Mouse (Mus musculus) left cerebral cortex, adult 11 months (tissue): Measurements from ENCODE around the gene Sema5a.
A peak's percentile ranks its signal among the peaks of the same experiment; 100 is the strongest.
"Not testable (repeated sequence)": the region's sequence is repeated elsewhere in the genome, so short reads cannot be mapped to it uniquely, and the experiment has no call there.

Source experiments
- DNase-seq: peaks from one replicate; pipeline ENCODE4 v3.0.0; 2022; ENCODE audit warnings: low spot score

The Sema5a gene

DNA sequence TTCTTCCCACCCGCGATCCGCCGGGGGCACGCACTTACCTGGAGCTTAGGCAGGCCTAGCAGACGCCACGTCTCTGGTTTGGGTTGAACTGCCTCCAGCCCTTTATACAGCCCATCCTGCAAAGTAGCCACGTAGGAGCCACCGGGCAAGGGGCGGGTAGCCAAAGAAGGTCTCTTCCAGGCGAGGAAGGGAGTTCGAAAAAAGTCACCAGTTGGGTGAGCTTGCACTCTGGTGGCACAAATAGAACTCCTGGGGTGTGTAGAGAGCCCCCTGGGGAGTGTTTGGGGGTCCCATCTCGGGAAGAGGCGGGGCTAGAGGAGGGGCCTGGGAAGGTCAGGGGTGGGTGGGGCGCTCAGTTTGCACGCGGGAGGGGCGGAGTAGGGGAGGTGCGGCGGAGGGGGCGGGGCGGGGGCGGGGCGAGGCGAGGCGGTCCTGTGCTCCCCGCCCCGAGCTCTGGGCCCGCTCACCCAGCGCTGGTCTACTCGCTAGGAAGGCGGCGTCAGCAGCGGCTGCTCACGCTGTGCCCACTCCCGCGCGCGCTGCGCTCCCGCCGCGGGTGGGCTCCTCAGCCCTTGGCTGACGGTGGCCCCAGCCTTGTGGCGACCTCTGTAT is at the start of gene Sema5a:
Gene Sema5a (plus strand): TSS at position 467 of the 612 bp plus-strand sequence.
- no peak for DNase-seq

DNA sequence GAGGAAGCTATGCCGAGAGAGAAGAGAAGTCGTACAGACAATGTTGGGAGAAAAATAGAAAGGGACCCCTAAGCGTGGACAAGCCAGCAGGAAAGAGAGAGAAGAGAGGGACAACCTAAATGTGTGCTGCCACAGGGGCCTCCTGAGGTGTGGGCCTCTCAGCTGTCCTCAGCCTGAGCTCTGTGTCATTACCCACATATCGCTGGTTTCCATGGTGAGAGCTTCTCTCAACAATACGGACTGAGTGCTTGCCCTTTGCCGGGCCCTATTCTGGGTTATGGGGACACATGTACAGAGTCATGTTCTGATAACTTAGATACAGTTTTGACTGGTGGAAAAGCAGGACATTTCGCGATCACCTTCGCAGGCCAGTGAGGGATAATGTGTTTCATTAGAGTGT is 46.5 kb upstream of the Sema5a start:
- DNase-seq: no peak

DNA sequence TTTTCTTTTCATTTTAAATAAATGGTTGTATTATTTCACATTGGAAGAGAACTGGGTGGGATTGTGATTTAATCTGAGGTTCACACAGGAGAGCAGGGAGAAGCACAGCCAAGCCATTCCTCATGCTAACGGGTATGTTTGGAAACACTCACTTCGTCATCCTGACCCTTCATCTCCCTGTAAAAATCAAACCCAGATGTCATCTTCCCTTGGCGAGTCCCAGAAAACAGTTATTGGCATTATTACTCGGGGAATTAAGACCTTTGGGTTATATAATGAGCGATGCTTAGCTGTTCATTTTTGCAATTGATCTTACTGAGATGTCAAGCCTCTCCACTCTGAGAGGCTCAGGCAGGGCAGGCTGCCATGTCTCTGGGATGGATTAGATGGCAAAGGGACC is 46.0 kb upstream of the Sema5a start:
- no peak for DNase-seq

DNA sequence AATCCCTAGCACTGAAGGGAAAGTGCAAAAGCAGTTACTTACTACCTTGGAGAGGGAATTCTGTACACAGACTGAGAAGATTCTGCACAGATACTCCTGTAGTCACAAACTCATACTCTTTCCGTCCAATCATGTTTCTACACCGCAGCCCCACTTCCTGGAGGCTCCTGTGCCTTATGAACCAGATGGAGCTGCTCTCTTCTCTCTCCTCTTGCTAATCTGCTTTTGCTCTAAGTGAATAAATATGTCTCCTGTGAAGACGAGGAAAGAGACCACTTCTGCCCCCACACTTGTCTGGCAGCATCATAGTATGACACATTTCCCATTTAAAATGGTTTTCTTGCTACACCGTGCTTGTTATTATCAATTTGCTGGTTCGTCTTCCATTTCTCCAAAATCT is 41.4 kb upstream of the Sema5a start:
- no peak for DNase-seq

DNA sequence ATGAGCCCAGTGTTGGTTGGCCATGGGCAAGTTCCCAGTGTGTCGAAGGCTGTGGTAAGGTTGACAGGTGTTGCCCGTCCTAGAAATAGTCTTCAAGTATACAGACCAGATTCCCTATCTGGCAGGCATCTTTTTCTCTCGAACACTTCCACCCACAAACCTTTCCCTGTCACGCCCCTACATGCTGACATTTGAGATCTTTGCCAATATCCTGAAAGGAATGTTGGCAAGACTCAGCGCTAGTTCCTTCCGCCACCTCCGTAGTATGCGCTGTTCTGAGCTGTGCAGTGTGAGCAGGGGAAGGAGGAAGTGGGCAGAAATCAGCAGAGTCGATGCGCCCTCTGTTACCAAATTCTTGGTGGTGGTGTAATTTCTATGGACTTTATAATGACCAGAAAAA is 39.7 kb upstream of the Sema5a start:
- DNase-seq: no peak

DNA sequence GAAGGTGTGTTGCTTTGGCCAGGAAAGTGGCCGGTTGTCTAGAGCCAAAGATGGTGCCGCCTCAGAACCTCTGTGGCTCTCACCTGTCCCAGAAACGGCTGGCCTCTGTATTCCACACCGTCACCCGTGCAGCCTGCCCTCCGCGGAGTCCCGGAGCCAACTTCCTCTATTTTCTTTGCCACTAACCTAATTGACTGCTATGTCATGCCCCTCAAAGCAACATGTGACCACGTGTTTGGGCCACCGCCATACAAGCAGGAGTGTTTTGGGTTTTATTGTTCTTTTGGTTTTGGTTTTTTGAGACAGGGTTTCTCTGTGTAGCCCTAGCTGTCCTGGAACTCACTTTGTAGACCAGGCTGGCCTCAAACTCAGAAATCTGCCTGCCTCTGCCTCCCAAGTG is 29.9 kb upstream of the Sema5a start:
- DNase-seq: not testable (repeated sequence)

DNA sequence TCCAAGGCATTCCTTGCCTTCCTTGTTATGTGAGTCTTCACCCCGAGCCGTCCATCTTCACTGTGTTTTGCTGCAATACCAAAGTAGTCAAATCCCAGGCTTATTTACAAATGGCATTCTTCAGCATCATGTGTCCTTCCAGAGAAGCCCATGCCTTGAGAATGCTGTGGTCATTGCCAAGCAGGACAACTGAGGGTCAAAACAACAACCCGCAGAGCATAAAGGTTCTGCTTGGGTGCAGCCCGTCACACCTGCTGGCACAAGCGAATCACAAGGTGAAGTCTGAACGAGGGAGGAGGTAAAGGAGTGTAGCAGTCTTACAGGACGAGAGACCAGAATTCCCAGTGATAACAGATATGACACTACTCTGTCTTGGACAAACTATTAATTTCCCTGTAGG is 21.6 kb upstream of the Sema5a start:
- DNase-seq: no peak

DNA sequence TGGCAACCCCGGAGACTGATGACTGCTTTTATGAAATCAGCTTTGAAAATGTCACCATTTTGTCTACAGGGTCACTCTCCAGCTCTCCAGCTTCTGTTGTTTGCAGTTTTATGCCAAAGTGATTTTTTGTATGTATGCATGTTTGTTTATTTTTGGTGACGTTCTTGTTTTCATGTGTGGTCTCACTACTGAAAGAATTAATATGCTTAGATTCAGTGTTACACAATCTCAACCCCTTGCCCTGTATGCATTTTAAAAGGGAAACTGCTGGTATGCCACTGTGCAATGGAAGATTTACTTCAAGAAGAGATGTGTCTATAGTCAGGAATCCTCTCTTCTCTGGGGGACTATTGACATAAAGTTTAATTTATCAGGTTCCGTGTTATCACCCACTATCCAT is 19.2 kb upstream of the Sema5a start:
- DNase-seq: no peak

DNA sequence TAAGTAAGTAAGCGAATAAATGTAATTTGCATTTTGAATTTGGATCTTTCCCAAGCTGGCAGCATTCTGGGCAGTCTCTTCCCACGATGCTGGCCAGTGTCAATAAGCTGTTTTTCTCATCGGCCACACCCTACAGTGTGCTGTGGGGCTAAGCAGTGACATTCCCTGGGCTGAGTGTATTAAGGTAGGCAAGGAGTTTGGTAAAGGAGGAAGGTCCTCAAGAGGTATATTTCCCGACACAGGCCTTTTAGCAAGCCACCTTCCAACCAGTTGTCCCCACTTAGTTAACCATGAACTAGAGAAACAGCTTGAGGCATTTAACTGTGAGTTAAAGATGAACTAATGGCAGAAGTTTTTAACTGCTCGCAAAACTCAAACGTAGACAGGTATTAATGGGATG is 18.2 kb upstream of the Sema5a start:
- DNase-seq: no peak

DNA sequence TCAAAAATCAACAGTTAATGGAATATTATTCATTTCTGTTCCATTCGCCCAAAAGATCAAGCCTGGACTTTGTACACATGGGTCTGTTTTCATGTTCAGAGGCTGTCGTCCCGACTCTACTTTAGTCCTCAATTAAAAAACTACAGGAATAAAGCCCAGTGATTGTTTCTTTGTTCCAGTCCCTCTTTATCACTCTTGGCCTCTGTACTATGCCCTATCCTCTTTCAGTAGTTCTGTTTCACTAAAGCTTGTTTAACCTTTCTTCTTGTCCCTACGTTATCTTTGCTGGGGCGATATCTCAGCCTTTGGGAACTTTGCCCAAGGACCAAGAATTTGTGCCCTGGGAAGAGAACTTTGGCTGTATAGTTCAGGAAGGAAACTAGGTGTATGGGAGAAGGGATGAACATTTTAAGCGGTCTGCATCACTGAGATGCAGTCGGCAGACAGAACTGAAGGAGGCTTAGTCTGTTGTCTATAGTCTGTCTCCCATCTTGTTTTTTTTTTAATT is 17.7 kb upstream of the Sema5a start:
- no peak for DNase-seq

DNA sequence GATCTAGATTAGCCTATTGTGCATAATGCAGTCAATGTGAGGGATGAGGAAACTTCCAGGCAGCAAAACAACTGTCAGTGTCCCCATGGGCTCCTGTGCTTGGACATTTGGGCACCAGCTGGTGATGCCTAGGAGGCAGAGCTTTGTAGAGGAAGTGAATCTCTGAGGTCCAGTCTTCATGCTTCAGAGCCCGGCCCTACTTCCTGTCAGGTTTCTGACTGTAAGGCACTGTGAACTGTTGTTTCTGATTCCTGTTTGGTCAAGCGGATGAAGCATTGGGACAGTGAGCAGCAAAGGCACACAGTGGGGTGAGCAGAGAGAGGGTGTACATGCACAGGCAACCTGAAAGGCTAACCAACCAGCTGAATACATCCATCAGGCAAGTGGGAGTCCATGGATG is 14.5 kb upstream of the Sema5a start:
- no peak for DNase-seq

DNA sequence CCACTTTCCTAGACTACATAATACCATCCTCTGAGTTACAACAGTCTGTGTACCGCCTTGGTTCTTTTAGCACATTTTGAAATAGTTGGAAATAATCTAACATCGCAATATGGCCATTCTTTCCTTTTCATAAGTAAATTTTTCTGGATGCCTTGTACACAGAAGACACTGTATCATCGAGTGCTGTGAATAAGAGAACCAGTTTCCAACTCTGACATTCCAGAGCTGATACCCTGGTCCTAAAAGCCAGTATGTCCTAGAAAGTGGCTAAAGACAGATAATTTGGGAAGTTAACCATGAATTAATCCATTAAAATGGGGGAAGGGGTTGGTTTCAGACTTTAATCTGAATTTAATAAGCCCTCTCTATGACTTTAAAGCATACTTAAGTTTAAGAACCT is 12.4 kb upstream of the Sema5a start:
- DNase-seq: no peak

DNA sequence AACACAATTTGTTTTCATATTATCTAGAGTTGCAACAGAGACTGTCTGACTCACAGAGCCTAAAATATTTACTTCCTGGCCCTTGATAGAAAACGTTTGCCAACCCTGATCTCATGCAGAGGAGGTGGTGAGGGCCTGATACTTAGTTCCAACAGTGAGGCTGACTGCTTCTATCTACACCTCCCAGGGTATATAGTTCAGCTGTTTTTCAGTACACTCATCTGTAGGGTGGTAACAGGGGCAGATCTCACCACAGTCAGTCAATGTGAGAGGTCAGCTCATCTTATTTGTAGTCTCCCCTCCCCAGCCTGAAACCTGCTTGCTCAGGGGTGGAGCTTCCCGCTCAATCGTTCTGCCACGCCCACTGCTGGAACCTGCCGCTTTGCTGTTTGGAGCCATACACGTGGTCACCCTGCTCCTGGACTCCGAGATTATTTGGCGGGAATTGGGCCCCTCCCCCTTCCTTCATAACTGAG is 11.9 kb upstream of the Sema5a start:
- DNase-seq: not testable (repeated sequence)

DNA sequence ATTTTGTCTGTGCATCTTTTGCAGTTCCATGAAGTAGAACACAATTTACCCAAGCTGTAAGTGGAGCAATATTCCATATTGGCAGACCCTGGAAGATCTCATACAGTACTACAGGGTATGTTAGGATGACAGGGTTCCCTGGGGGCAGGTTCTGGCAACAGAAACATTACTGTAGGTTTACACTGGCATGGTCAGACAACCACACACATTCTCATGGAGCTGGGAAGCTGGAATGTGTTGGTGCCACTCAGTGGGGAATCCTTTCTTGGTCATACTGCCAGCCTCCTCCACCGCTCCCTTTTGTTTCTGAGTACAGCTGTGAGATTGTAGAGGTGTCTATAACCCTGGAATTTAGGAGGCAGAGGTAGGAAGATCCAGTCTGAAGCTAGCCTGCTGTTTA is 11.2 kb upstream of the Sema5a start:
- no peak for DNase-seq

DNA sequence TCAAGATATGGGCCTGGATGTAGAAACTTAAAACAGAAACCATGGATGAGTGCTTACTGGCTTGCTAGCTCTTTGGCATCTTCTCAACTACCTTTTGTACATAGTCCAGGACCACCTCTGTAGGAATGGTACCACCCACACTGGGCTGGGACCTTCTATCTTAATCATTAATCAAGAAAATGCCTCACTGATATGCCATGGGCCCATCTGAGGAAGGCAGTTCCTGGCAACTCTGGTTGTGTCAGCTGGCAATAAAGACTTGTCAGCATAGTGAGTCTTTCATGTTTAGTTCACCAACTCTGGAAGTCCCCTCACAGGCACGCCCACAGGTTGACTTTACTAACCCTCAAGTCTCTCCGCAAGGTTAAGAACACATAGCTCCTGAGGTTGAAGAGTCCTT is 5.5 kb upstream of the Sema5a start:
- no peak for DNase-seq

DNA sequence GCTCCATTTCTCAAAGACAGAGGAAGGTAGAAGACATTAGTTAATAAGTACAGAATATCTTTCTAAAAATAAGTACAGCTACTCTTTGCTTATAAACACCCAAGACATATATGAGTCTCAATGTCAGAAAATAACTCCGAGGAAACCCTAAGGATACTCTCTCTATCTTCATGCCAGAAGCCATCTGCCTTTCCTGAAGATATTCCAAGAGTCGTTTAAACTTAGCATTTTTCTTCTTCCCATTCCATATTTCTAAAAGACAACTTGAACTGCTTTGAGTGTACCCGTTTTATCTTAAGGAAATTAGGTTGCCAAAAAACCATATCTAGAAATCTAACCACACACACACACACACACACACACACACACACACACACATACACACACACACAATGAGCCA is 4.5 kb upstream of the Sema5a start:
- no peak for DNase-seq

DNA sequence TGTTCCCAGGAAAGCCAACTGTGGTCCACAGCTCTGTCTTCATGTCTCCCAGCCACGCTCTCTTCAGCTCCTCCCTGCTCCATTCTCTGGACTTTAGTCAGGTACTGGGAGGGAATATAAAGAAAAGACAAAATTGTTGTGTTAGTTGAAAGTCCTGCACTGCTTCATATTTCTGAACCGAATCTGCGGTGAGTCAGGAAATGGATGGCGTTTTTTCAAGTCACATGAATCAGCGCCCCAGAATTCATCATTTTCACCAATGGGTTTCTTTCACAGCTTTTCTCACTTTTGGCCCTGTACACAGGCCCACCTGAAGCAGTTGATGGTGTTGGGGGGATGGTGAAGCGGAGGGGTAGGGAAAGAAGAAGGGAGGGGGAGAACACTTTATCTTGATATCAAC is 2.9 kb upstream of the Sema5a start:
- no peak for DNase-seq

DNA sequence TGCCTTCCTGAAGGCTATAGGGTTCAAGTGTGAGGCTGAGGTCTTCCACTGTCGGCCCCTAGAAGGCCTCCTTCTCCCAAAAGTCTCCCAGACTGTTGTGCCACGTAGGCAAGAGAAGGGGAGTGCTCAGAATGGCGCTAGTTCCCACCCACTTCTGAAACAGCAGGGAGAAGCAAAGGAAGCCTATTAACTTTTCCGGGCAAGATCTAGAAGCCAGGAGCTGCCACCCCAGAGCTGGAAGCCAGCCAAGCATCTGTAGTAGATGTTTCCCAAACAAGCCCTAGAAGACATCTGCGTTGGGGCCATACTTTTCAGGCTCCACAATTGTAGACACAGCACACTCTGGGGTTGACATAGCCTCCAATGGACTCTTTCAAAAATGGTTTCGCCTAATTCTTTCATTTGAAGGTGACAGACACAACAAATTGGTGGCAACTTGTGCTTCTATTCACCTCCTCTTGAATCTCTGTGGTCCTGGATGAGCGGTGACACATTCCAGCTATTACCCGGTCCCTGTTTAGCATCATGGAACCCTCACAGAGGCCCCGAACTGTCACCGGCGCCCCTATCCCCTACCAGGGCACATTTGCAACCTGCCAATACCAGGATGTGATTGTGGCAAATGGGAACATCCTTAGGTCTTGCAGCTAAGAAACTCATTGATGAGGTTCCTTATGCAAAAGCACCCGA is 1.4 kb upstream of the Sema5a start:
- no peak for DNase-seq

DNA sequence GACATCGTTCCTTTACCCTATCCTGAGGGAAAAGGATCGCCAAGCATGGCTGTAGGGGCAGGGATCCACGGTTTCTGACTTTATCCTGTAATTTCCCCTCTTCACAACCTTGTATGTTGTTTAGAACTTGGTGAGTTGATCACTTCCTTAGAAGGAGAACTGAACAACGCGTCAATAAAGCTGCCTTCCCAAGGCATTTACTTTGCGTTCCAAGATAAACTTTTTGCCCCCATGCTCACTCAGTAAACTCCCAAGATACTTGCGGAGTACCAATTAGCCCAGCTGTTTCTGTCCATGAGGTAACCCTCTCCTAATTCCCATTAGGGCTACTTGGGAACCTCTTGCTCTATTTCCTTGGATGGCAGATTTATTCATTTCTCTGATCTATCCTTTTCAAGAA is 786 bp upstream of the Sema5a start:
- no peak for DNase-seq

DNA sequence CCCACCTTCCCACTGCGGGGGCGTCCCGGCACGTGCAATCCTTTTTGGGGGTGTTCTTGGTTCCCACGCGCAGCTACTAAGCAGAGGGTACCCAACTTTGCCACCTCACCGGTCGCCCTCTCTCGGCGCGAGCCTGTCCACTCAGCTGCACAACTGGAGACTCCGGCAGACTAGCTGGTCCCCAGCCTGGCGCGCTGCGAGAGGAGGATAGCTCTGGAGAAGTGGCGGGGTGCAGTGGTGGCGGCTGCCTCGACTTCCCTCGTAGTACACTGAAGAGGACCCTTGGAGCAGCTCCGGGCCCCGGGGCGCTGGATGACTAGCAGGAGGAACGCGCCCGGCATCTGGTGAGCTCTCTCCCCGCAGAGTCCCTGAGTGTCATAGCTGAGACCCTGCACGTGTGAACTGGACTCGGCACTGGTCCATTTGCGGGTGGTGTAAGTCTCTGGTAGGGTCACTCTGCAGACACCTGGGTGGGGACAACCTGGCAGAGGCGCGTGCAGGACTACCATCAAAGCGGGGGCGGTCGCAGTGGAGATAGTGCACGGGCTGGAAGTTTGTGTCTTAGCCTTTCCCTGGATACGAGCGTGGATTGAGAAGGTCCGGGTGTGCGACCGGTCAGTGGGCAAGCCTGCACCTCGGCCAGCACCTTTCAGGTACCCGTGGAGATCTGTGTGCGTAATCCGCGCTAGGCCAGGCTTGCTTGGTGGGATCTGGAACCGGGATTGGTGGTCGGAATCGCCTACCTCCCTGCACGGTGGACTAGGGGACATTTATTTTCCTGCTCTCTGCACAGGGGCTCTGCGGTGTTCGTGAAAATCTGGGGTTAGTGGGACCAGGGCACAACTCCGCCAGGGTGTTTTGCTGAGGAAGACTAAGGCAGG is 586 bp downstream of the Sema5a start:
- DNase-seq: no peak

DNA sequence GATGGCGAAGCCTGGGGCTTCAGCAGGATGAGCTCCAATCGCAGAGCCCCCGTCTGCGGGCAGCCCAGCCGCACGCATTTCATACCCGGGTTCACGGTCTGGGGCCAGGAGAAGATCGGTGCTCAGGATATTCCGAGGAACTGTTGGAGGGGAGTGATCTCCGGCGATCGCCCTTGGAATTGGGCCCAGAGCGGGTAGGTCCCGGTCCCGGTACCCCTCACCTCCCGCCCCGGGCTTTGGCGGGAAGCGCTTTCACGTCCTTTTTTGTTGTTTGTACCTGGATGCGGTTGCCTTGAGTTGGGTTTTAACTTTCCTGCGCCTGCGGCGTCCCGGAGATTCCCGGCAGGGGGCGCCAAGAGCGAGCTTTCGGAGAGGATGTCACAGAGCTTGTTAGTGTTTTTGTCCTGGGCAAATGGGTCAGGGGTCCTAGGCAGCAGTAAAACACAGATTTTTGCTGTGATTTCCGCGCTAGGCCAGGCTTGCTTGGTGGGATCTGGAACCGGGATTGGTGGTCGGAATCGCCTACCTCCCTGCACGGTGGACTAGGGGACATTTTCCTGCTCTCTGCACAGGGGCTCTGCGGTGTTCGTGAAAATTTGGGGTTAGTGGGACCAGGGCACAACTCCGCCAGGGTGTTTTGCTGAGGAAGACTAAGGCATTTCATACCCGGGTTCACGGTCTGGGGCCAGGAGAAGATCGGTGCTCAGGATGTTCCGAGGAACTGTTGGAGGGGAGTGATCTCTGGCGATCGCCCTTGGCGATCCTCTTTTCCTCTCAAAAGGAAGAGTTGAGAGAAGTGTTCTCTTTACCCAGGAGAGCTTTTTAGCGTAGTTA is 1.4 kb downstream of the Sema5a start:
- DNase-seq: peak; percentile 53

DNA sequence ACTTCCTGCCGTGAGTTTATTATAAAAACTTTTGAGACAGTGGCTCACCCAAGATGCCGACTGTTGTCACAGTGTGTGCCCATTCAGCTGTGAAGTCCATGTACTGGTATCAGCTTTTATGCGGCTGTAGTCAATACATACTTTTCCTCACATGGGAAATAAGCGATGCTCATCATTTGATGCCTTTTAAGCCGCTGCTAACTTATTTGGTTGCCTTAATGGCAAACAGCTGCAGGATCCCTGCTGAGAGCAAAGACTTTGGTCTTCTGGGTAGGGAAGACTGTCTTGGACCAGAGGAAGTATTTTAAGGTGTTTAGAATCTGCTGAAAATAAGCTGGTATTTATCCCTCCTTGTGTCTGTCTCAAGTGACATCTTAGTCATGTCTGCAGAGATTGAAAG is 2.7 kb downstream of the Sema5a start:
- DNase-seq: no peak
